Mouse (Mus musculus) heart, embryonic 16.5 days (tissue): ENCODE results near the gene Dcaf8. TPM values are rescaled to one million over a fixed set of nuclear protein-coding genes. Genes with fewer than 3 reads are reported as not detected.

Experiments used
- ATAC-seq: fragments of 200-750 bp; cut with Nextera tagmentation; replicated peaks from 2 replicates; pipeline ENCODE4 v1.8.0; 2017; ENCODE audit warnings: moderate number of reproducible peaks; ENCODE audit not compliant: insufficient read depth, low FRiP score; ENCODE audit errors: extremely low read depth
- H3K27ac ChIP-seq: fragments of 300-500 bp; sonication (generic); 2 replicates; pipeline ENCODE4 v1.5.1; 2014; ENCODE audit warnings: mild to moderate bottlenecking, low read length, control low read depth, moderate library complexity
- H3K27me3 ChIP-seq: fragments of 300-500 bp; sonication (generic); 2 replicates; pipeline ENCODE4 v1.6.1; 2014; ENCODE audit warnings: low read length, mixed read lengths; ENCODE audit not compliant: control insufficient read depth, insufficient read depth
- H3K36me3 ChIP-seq: fragments of 300-500 bp; sonication (generic); 2 replicates; pipeline ENCODE4 v1.6.1; 2014; ENCODE audit not compliant: control insufficient read depth, insufficient read depth
- H3K4me1 ChIP-seq: fragments of 300-500 bp; sonication (generic); 2 replicates; pipeline ENCODE4 v1.6.1; 2014; ENCODE audit warnings: low read length, mixed read lengths; ENCODE audit not compliant: control insufficient read depth, insufficient read depth
- H3K4me2 ChIP-seq: fragments of 300-500 bp; sonication (generic); 2 replicates; pipeline ENCODE4 v1.6.1; 2014; ENCODE audit warnings: low read depth, mild to moderate bottlenecking, control low read depth, low read length
- H3K4me3 ChIP-seq: fragments of 300-500 bp; sonication (generic); 2 replicates; pipeline ENCODE4 v1.5.1; 2014; ENCODE audit warnings: mild to moderate bottlenecking, control low read depth, low read length
- H3K9ac ChIP-seq: fragments of 300-500 bp; sonication (generic); 2 replicates; pipeline ENCODE4 v1.6.1; 2014; ENCODE audit warnings: low read length, control low read depth
- H3K9me3 ChIP-seq: fragments of 300-500 bp; sonication (generic); replicated peaks from 2 replicates; pipeline ENCODE4 v1.6.1; 2016; ENCODE audit warnings: low read length; ENCODE audit not compliant: control insufficient read depth
- WGBS: fragments of 180-500 bp; shearing (Covaris S2); extraction: QIAGEN DNeasy Blood & Tissue Kit; methylation state at CpG from one replicate; pipeline ENCODE4 v1.1.7; 2014; 5-methylcytosine and 5-hydroxymethylcytosine counted together
- polyA plus RNA-seq: library from polyadenylated mRNA; unstranded; fragments of >200 nt; fragmentation: Nextera tagmentation; extraction: Ambion mirVana; gene quantifications from 2 replicates; pipeline ENCODE4 v1.2.1, GENCODE M21; 2015

Dcaf8 gene
- polyA plus RNA-seq, 1 experiment from 2014 or later = 117 TPM

- Histone ChIP-seq H3K4me2 (peak overlapping the region; percentile 68), H3K9ac (peak overlapping the region; percentile 26), H3K4me3 (peak overlapping the region; percentile 87), H3K9me3 (no peaks in the 10 kb centered on the region), H3K4me1 (peaks cover 60% of the 10 kb centered on the region), H3K27me3 (no peaks in the 10 kb centered on the region), H3K27ac (peak overlapping the region; percentile 85), H3K36me3 (peaks cover 13% of the 10 kb centered on the region)
- ATAC-seq = no peak
- 33% methylated on average over 9 of the region's 9 CpGs for WGBS
Measured at GRCm38 (mm10) chr1:172204033-172204813, 56.3 kb downstream of the Dcaf8 start.

GRCm38 (mm10) chr1:172204814-172205740 is 57.2 kb downstream of the Dcaf8 start:
- no peaks in the 10 kb centered on the region for H3K27me3 ChIP-seq
- peak overlapping the region; percentile 96 for H3K27ac ChIP-seq
- H3K9me3 ChIP-seq = no peaks in the 10 kb centered on the region
- peaks cover 5% of the 10 kb centered on the region for H3K36me3 ChIP-seq
- peak overlapping the region; percentile 68 for H3K4me2 ChIP-seq
- 49% methylated on average over 15 of the region's 15 CpGs for WGBS
- H3K9ac ChIP-seq = peak overlapping the region; percentile 94
- peaks cover 60% of the 10 kb centered on the region for H3K4me1 ChIP-seq
- peak overlapping the region; percentile 87 for H3K4me3 ChIP-seq
- ATAC-seq = no peak

- Histone ChIP-seq H3K36me3 (no peaks in the 10 kb centered on the region), H3K9me3 (no peaks in the 10 kb centered on the region), H3K4me1 (peaks cover 59% of the 10 kb centered on the region), H3K27me3 (no peaks in the 10 kb centered on the region), H3K27ac (peak overlapping the region; percentile 96), H3K4me3 (peak overlapping the region; percentile 87), H3K9ac (peak overlapping the region; percentile 94), H3K4me2 (peak overlapping the region; percentile 68)
- WGBS = 4% methylated on average over 3 of the region's 3 CpGs
- no peak for ATAC-seq
Measured at GRCm38 (mm10) chr1:172205741-172206087, 57.8 kb downstream of the Dcaf8 start.

GRCm38 (mm10) chr1:172206141-172206917 is 58.4 kb downstream of the Dcaf8 start, which contains the start of gene Pea15a:
Gene Pea15a (minus strand): TSS chr1:172206804.
- H3K9ac ChIP-seq = peak within 1 kb of the TSS; percentile 94
- H3K4me1 ChIP-seq = peaks cover 53% of the 10 kb centered on the region
- H3K9me3 ChIP-seq = no peaks in the 10 kb centered on the region
- H3K36me3 ChIP-seq = no peaks in the 10 kb centered on the region
- H3K4me3 ChIP-seq = peak within 1 kb of the TSS; percentile 87
- ATAC-seq = peak; percentile 81
- H3K27ac ChIP-seq = peak within 1 kb of the TSS; percentile 96
- peak within 1 kb of the TSS; percentile 68 for H3K4me2 ChIP-seq
- under 1% methylated on average over 39 of the region's 40 CpGs for WGBS
- no peaks in the 10 kb centered on the region for H3K27me3 ChIP-seq

GRCm38 (mm10) chr1:172207111-172207584 is 59.3 kb downstream of the Dcaf8 start:
- no peaks in the 10 kb centered on the region for H3K27me3 ChIP-seq
- H3K4me2 ChIP-seq = peak overlapping the region; percentile 68
- no peaks in the 10 kb centered on the region for H3K9me3 ChIP-seq
- no peaks in the 10 kb centered on the region for H3K36me3 ChIP-seq
- H3K4me3 ChIP-seq = peak overlapping the region; percentile 87; the same call in 1 of the 2 replicates
- 17% methylated on average over 7 of the region's 7 CpGs for WGBS
- H3K9ac ChIP-seq = peak overlapping the region; percentile 94
- peaks cover 45% of the 10 kb centered on the region for H3K4me1 ChIP-seq
- peak overlapping the region; percentile 96 for H3K27ac ChIP-seq
- ATAC-seq = peak; percentile 11; the same call in 1 of the 2 replicates

- WGBS = 65% methylated on average over 5 of the region's 5 CpGs
- no peak for ATAC-seq
- H3K4me3 ChIP-seq = no peak overlapping the region
- H3K9me3 ChIP-seq = no peaks in the 10 kb centered on the region
- H3K27ac ChIP-seq = peak overlapping the region; percentile 36; the same call in 1 of the 2 replicates
- H3K4me1 ChIP-seq = peaks cover 34% of the 10 kb centered on the region
- no peaks in the 10 kb centered on the region for H3K27me3 ChIP-seq
- H3K4me2 ChIP-seq = no peak overlapping the region
- H3K36me3 ChIP-seq = no peaks in the 10 kb centered on the region
- no peak overlapping the region; the same call in 1 of the 2 replicates for H3K9ac ChIP-seq
Measured at GRCm38 (mm10) chr1:172212776-172213175, 64.9 kb downstream of the Dcaf8 start.

- Histone ChIP-seq H3K9me3 (no peaks in the 10 kb centered on the region), H3K27me3 (no peaks in the 10 kb centered on the region), H3K27ac (peak overlapping the region; percentile 23; the same call in 1 of the 2 replicates), H3K4me1 (peaks cover 41% of the 10 kb centered on the region), H3K4me3 (no peak overlapping the region), H3K36me3 (no peaks in the 10 kb centered on the region), H3K9ac (no peak overlapping the region), H3K4me2 (no peak overlapping the region)
- WGBS = 59% methylated on average over 4 of the region's 4 CpGs
- no peak for ATAC-seq
Measured at GRCm38 (mm10) chr1:172213771-172214170, 65.9 kb downstream of the Dcaf8 start.

- H3K4me3 ChIP-seq = no peak overlapping the region
- peak; percentile 61 for ATAC-seq
- WGBS = 18% methylated on average over 3 of the region's 3 CpGs
- H3K9ac ChIP-seq = peak overlapping the region; percentile 50
- H3K27ac ChIP-seq = peak overlapping the region; percentile 82
- H3K4me1 ChIP-seq = peaks cover 50% of the 10 kb centered on the region
- H3K27me3 ChIP-seq = no peaks in the 10 kb centered on the region
- no peak overlapping the region for H3K4me2 ChIP-seq
- no peaks in the 10 kb centered on the region for H3K9me3 ChIP-seq
- H3K36me3 ChIP-seq = no peaks in the 10 kb centered on the region
Measured at GRCm38 (mm10) chr1:172214748-172215147, 66.9 kb downstream of the Dcaf8 start.
